In the genomic region with DNA sequence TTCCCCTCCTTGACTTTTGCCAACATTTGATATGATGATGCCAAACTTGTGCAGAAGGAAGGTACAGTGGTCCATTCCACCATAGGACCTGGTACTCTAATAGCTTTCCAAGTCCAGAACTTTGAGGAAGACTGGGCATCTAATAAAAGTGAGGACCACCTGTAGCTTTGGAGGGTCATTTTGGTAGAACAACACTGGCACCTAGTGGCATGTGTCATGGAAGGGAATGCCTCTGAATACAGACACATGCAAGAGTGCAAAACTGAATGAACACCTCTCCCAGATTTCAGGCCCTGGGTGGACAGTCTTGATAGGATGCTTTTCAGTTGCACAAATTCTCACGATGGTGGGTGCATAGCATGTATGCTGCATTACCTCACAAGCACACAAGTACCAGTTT, we compare ENCODE assay signal across 9 mouse cellular contexts.
A peak's percentile ranks its signal among the peaks of the same experiment; 100 is the strongest.
DNase-seq lines count a peak whose midpoint lies in the region; ATAC-seq and TF ChIP-seq lines count a peak whose summit lies in the region.
"Had no signal": no experiment of that assay in that cellular context is flagged by ENCODE, and none has a peak within 500 bp of the region (broad histone marks: within the 10 kb centered on the region; RNA-seq: fewer than 3 reads in every experiment).

No protein-coding gene starts in this region.

- no peak overlapping the region for H3K9ac ChIP-seq in kidney, embryonic 14.5 days (ENCODE audit: low read depth, low read length)
- H3K9ac ChIP-seq: limb, embryonic 12.5 days had no signal

- no peak overlapping the region for H3K4me2 ChIP-seq in kidney, embryonic 14.5 days (replicated peaks; ENCODE audit: low read depth, low read length)
- H3K4me2 ChIP-seq: limb, embryonic 12.5 days had no signal

- H3K4me1 ChIP-seq in kidney, adult 2 months (ENCODE audit: control insufficient read depth, insufficient read depth, low read length): no peaks in the 10 kb centered on the region
- H3K4me1 ChIP-seq in kidney, embryonic 14.5 days (ENCODE audit: control insufficient read depth, insufficient read depth, low read length): no peaks in the 10 kb centered on the region
- no peaks in the 10 kb centered on the region for H3K4me1 ChIP-seq in E14TG2a.4 (replicated peaks; ENCODE audit: low read depth, low read length)
- H3K4me1 ChIP-seq: limb, embryonic 12.5 days had no signal

- 71% methylated on average over 1 of the region's 1 CpGs for WGBS in kidney, adult 2 months
- 70% methylated on average over 1 of the region's 1 CpGs for WGBS in kidney, embryonic 14.5 days

- no peaks in the 10 kb centered on the region for H3K36me3 ChIP-seq in kidney, adult 2 months (ENCODE audit: control insufficient read depth, insufficient read depth, low read length)
- no peaks in the 10 kb centered on the region for H3K36me3 ChIP-seq in kidney, embryonic 14.5 days (ENCODE audit: control insufficient read depth, insufficient read depth, low read length)
- H3K36me3 ChIP-seq in E14TG2a.4 (ENCODE audit: insufficient read depth, low read length): no peaks in the 10 kb centered on the region
- H3K36me3 ChIP-seq: limb, embryonic 12.5 days had no signal

- H3K4me3 ChIP-seq in kidney, adult 2 months (ENCODE audit: insufficient read depth, low read depth, low read length): no peak overlapping the region
- no peak overlapping the region for H3K4me3 ChIP-seq in kidney, embryonic 14.5 days (ENCODE audit: low read length)
- H3K4me3 ChIP-seq in E14TG2a.4 (replicated peaks; ENCODE audit: low read length): no peak overlapping the region
- H3K4me3 ChIP-seq: limb, embryonic 12.5 days had no signal

- no peaks in the 10 kb centered on the region for H3K27me3 ChIP-seq in kidney, adult 2 months (replicated peaks; ENCODE audit: control insufficient read depth, insufficient read depth, low read length)
- no peaks in the 10 kb centered on the region for H3K27me3 ChIP-seq in kidney, embryonic 14.5 days (ENCODE audit: control insufficient read depth, insufficient read depth, low read length)
- no peaks in the 10 kb centered on the region for H3K27me3 ChIP-seq in E14TG2a.4 (ENCODE audit: insufficient read depth, low read length)
- H3K27me3 ChIP-seq: limb, embryonic 12.5 days had no signal

- ATAC-seq in kidney, embryonic 14.5 days (ENCODE audit: low FRiP score, low TSS enrichment): no peak

- TF ChIP-seq CTCF in kidney, adult 2 months (conservative IDR thresholded peaks at IDR 0.05; ENCODE audit: insufficient read depth, insufficient read length, low read depth, low read length): no peak
- 0 out of 2 replicates have a peak, but pooled peaks have one; percentile 12 for TF ChIP-seq CTCF in E14TG2a.4 (conservative IDR thresholded peaks at IDR 0.05; ENCODE audit: low read length)

- H3K9me3 ChIP-seq in kidney, embryonic 14.5 days (ENCODE audit: control insufficient read depth, low read length): no peaks in the 10 kb centered on the region
- peaks cover 21% of the 10 kb centered on the region for H3K9me3 ChIP-seq in E14TG2a.4 (ENCODE audit: low read length)
- H3K9me3 ChIP-seq: limb, embryonic 12.5 days had no signal

- TF ChIP-seq POLR2A in kidney, adult 2 months (IDR thresholded peaks at IDR 0.05; ENCODE audit: low read depth, low read length): no peak

- H3K27ac ChIP-seq in kidney, adult 2 months (ENCODE audit: insufficient read depth, low read depth, low read length): no peak overlapping the region
- H3K27ac ChIP-seq in kidney, embryonic 14.5 days (ENCODE audit: low read depth, low read length): no peak overlapping the region
- H3K27ac ChIP-seq: limb, embryonic 12.5 days had no signal

- DNase-seq in kidney, adult 2 months: peak; percentile 34
- DNase-seq in Muller cell, postnatal 12 days (ENCODE audit: inconsistent ontology term): peak; percentile 11
- DNase-seq in forelimb bud, embryonic 11.5 days (ENCODE audit: low read depth, low spot score): peak; percentile 16
- no peak for DNase-seq in MN1 (ENCODE audit: low spot score)
- no peak for DNase-seq in natural killer cell, adult 2 months (ENCODE audit: low spot score in 2 of 2)
- DNase-seq: gastrocnemius, postnatal 14 days had no signal

Comparison
In these comparisons a context has a peak if more than half of its experiments do, and no peak if none do; other contexts are left out.
1. DNase-seq: peak in kidney, adult 2 months (single experiment), Muller cell, postnatal 12 days (single experiment) and forelimb bud, embryonic 11.5 days (single experiment); none in MN1 (single experiment) and natural killer cell, adult 2 months (0 of 2).